Comparison of ENCODE assay signal across 18 mouse cellular contexts in genomic region chr12:52622398-52622797, GRCm38 (mm10).
DNase-seq lines count a peak whose midpoint lies in the region; ATAC-seq lines count a peak whose summit lies in the region.
"Had no signal": no experiment of that assay in that cellular context is flagged by ENCODE, and none has a peak within 500 bp of the region (broad histone marks: within the 10 kb centered on the region; RNA-seq: fewer than 3 reads in every experiment).

No protein-coding gene starts in this region.

- DNase-seq in MEL-GATA-1-ER (ENCODE audit: extremely low read depth, low read depth) = peak; percentile 83
- DNase-seq in gastrocnemius, adult 8-10 months (ENCODE audit: low spot score in 2 of 2) = no peak
- no peak for DNase-seq in retina, embryonic 14.5 days (ENCODE audit: low spot score)
- no peak for DNase-seq in kidney, postnatal 10 days
- DNase-seq: adrenal gland, adult 2 months; adrenal gland, postnatal 10 days; adrenal gland, postnatal 25 days; cerebellum, adult 11 months; cerebellum, adult 18-20 months; cerebellum, adult 8-10 months; cerebellum, adult 9-11 months; cerebellum, postnatal 14 days; cerebellum, postnatal 36 days; forebrain, postnatal 0 days had no signal

- ATAC-seq in hematopoietic stem cell, adult 5-6 weeks (replicated peaks in 1 of 2; ENCODE audit: insufficient read depth in 1 of 2, low FRiP score in 2 of 2, low TSS enrichment in 1 of 2, low read depth in 1 of 2, poor library complexity in 2 of 2, severe bottlenecking in 2 of 2) = peak; percentile 32 to 42; a peak in 1 of 4 replicates
- ATAC-seq in megakaryocyte-erythroid progenitor cell, adult 5-6 weeks (replicated peaks; ENCODE audit: low FRiP score, low TSS enrichment, poor library complexity, severe bottlenecking) = 0 out of 2 replicates have a peak, but pooled peaks have one; percentile 30
- ATAC-seq: forebrain, embryonic 13.5 days; forebrain, embryonic 15.5 days; forebrain, postnatal 0 days had no signal
